Mouse (Mus musculus) G1E (cell line): ENCODE results near the gene Gmnc. TPM values are rescaled to one million over a fixed set of nuclear protein-coding genes. Genes with fewer than 3 reads are reported as not detected.

Experiments
- ATAC-seq: 2 replicates; pipeline ENCODE4 v1.8.0; 2016; ENCODE audit warnings: mild to moderate bottlenecking; ENCODE audit not compliant: insufficient number of reproducible peaks, poor library complexity, low FRiP score, severe bottlenecking; ENCODE audit errors: extremely low read depth
- DNase-seq: peaks from one replicate; pipeline ENCODE4 v3.0.0; 2012; ENCODE audit warnings: low spot score
- H3K27me3 ChIP-seq: 2 replicates; pipeline ENCODE4 v1.6.1; 2012; ENCODE audit warnings: mild to moderate bottlenecking, low read length, inconsistent platforms; ENCODE audit not compliant: insufficient read depth
- H3K36me3 ChIP-seq: replicated peaks from 2 replicates; pipeline ENCODE3; 2012; ENCODE audit warnings: mild to moderate bottlenecking, inconsistent platforms
- H3K4me1 ChIP-seq: 2 replicates; pipeline ENCODE4 v1.6.1; 2012; ENCODE audit warnings: low read depth, low read length, inconsistent platforms, mixed read lengths; ENCODE audit not compliant: insufficient read depth
- H3K4me3 ChIP-seq: 2 replicates; pipeline ENCODE4 v1.5.1; 2012; ENCODE audit warnings: low read depth, mild to moderate bottlenecking, inconsistent platforms, low read length, moderate library complexity, mixed read lengths
- H3K9me3 ChIP-seq: replicated peaks from 2 replicates; pipeline ENCODE4 v1.6.1; 2012; ENCODE audit warnings: inconsistent platforms
- CTCF ChIP-seq: IDR thresholded peaks from 2 replicates; pipeline ENCODE4 v1.5.1; 2012; ENCODE audit warnings: low read depth, low read length, inconsistent platforms, mixed read lengths
- GATA1 ChIP-seq: IDR thresholded peaks from 2 replicates; pipeline ENCODE4 v1.6.1; 2012; ENCODE audit warnings: borderline replicate concordance, low read length, inconsistent platforms, mixed read lengths
- GATA2 ChIP-seq: IDR thresholded peaks from 2 replicates; pipeline ENCODE4 v1.6.1; 2012; ENCODE audit warnings: low read depth, low read length, inconsistent platforms, borderline replicate concordance
- POLR2AphosphoS5 ChIP-seq: IDR thresholded peaks from 2 replicates; pipeline ENCODE4 v1.6.1; 2012; ENCODE audit warnings: low read depth, low read length, inconsistent platforms; ENCODE audit not compliant: insufficient replicate concordance
- TAL1 ChIP-seq: conservative IDR thresholded peaks from 2 replicates; pipeline ENCODE4 v1.6.1; 2012; ENCODE audit warnings: low read depth, low read length, inconsistent platforms, mixed read lengths
- polyA plus RNA-seq: library from polyadenylated mRNA; stranded (reverse); fragments of >175 nt; gene quantifications from 2 replicates; pipeline ENCODE4 v1.2.3, GENCODE M21; 2012
- total RNA-seq, 2 experiments: library from RNA; stranded (forward) in 1 of 2; stranded (reverse) in 1 of 2; fragments of 200-1000 nt in 1 of 2; fragments of >200 nt in 1 of 2; fragmentation: Nextera tagmentation in 1 of 2; gene quantifications; 2 replicates each; pipeline ENCODE4 v1.2.3; 2014 to 2017

The Gmnc gene
- total and polyA plus RNA-seq, 3 experiments = 0.27 TPM; not detected in 2

GRCm38 (mm10) chr16:26876885-26877284 lies 114.6 kb downstream of the Gmnc start:
- Histone ChIP-seq H3K4me1 (no peaks in the 10 kb centered on the region), H3K36me3 (no peaks in the 10 kb centered on the region), H3K27me3 (no peaks in the 10 kb centered on the region), H3K9me3 (no peaks in the 10 kb centered on the region), H3K4me3 (no peak overlapping the region)
- TF ChIP-seq POLR2AphosphoS5 (no peak), TAL1 (no peak), GATA1 (no peak), GATA2 (no peak), CTCF (no peak)
- ATAC-seq (no peak), DNase-seq (no peak)
